Mouse (Mus musculus) E14TG2a.4 (cell line): ENCODE results near the gene Mcub.

Experiments
- H3K27me3 ChIP-seq: 2 replicates; pipeline ENCODE4 v1.6.1; 2014; ENCODE audit warnings: low read length, control low read depth; ENCODE audit not compliant: insufficient read depth
- H3K36me3 ChIP-seq: 2 replicates; pipeline ENCODE4 v1.6.1; 2014; ENCODE audit warnings: low read length, control low read depth; ENCODE audit not compliant: insufficient read depth
- H3K4me1 ChIP-seq: replicated peaks from 2 replicates; pipeline ENCODE4 v1.6.1; 2014; ENCODE audit warnings: low read depth, low read length, control low read depth
- H3K4me3 ChIP-seq: replicated peaks from 2 replicates; pipeline ENCODE4 v1.5.1; 2014; ENCODE audit warnings: mild to moderate bottlenecking, low read length
- H3K9me3 ChIP-seq: 2 replicates; pipeline ENCODE4 v1.6.1; 2014; ENCODE audit warnings: low read length, control low read depth
- CTCF ChIP-seq: conservative IDR thresholded peaks from 2 replicates; pipeline ENCODE4 v1.5.1; 2014; ENCODE audit warnings: low read length
- NANOG ChIP-seq: IDR thresholded peaks from 2 replicates; pipeline ENCODE4 v1.6.1; 2014; ENCODE audit warnings: borderline replicate concordance, low read length, mixed read lengths
- POU5F1 ChIP-seq: IDR thresholded peaks from 2 replicates; pipeline ENCODE4 v1.6.1; 2014; ENCODE audit warnings: low read length, borderline replicate concordance

The Mcub gene

DNA sequence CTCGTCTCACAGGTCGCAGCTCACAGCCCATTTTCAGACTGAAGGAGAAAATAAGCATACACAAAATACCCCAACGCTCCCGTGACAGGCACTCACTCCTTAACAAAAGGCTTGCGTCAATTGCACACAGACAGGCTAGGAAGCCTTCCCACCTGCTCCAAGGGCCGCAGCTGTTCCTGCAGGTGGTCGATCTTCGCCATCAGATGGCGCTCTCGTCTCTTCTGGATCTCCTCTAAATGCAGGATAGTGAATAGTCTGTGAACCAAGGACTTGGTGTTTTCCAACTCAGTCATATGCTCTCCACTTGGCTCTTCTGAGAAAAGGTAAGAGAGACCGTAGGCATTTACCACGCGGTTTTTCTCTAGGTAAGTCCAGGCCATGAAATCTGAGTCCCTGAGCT lies 51.6 kb downstream of the Mcub start:
- no peaks in the 10 kb centered on the region for H3K36me3 ChIP-seq
- no peaks in the 10 kb centered on the region for H3K9me3 ChIP-seq
- H3K4me3 ChIP-seq: no peak overlapping the region
- no peak for TF ChIP-seq NANOG
- TF ChIP-seq CTCF: peak; percentile 64
- no peak for TF ChIP-seq POU5F1
- 0 out of 2 replicates have a peak, but pooled peaks cover 4% of the 10 kb centered on the region for H3K4me1 ChIP-seq
- H3K27me3 ChIP-seq: peaks cover 8% of the 10 kb centered on the region

GRCm38 (mm10) chr3:129917424-129917823 lies 52.6 kb downstream of the Mcub start:
- Histone ChIP-seq H3K36me3 (no peaks in the 10 kb centered on the region), H3K4me3 (no peak overlapping the region), H3K9me3 (no peaks in the 10 kb centered on the region), H3K27me3 (peaks cover 8% of the 10 kb centered on the region), H3K4me1 (0 out of 2 replicates have a peak, but pooled peaks cover 4% of the 10 kb centered on the region)
- TF ChIP-seq CTCF: no peak
- TF ChIP-seq NANOG: no peak
- TF ChIP-seq POU5F1: no peak

GRCm38 (mm10) chr3:129913241-129913640 lies 56.8 kb downstream of the Mcub start:
- H3K36me3 ChIP-seq: no peaks in the 10 kb centered on the region
- 0 out of 2 replicates have a peak, but pooled peaks cover 4% of the 10 kb centered on the region for H3K4me1 ChIP-seq
- no peak overlapping the region for H3K4me3 ChIP-seq
- no peak for TF ChIP-seq CTCF
- no peak for TF ChIP-seq NANOG
- no peak for TF ChIP-seq POU5F1
- H3K27me3 ChIP-seq: peaks cover 8% of the 10 kb centered on the region
- H3K9me3 ChIP-seq: no peaks in the 10 kb centered on the region

GRCm38 (mm10) chr3:129912025-129912424 lies 58.0 kb downstream of the Mcub start:
- no peaks in the 10 kb centered on the region for H3K9me3 ChIP-seq
- H3K4me3 ChIP-seq: no peak overlapping the region
- TF ChIP-seq CTCF (no peak), NANOG (no peak), POU5F1 (no peak)
- H3K36me3 ChIP-seq: no peaks in the 10 kb centered on the region
- peaks cover 8% of the 10 kb centered on the region for H3K27me3 ChIP-seq
- 0 out of 2 replicates have a peak, but pooled peaks cover 4% of the 10 kb centered on the region for H3K4me1 ChIP-seq

GRCm38 (mm10) chr3:129904381-129905132 lies 65.4 kb downstream of the Mcub start:
- no peak for TF ChIP-seq CTCF
- TF ChIP-seq POU5F1: no peak
- TF ChIP-seq NANOG: no peak
- H3K36me3 ChIP-seq: no peaks in the 10 kb centered on the region; the same call in 1 of the 2 replicates
- no peak overlapping the region for H3K4me3 ChIP-seq
- H3K9me3 ChIP-seq: no peaks in the 10 kb centered on the region
- H3K27me3 ChIP-seq: peaks cover 4% of the 10 kb centered on the region; the same call in 1 of the 2 replicates
- peaks cover 21% of the 10 kb centered on the region for H3K4me1 ChIP-seq

GRCm38 (mm10) chr3:129903866-129904265 lies 66.1 kb downstream of the Mcub start:
- TF ChIP-seq CTCF (no peak), NANOG (no peak), POU5F1 (no peak)
- no peaks in the 10 kb centered on the region; the same call in 1 of the 2 replicates for H3K36me3 ChIP-seq
- H3K4me3 ChIP-seq: no peak overlapping the region
- H3K27me3 ChIP-seq: peaks cover 4% of the 10 kb centered on the region; the same call in 1 of the 2 replicates
- H3K9me3 ChIP-seq: no peaks in the 10 kb centered on the region
- peaks cover 25% of the 10 kb centered on the region for H3K4me1 ChIP-seq

DNA sequence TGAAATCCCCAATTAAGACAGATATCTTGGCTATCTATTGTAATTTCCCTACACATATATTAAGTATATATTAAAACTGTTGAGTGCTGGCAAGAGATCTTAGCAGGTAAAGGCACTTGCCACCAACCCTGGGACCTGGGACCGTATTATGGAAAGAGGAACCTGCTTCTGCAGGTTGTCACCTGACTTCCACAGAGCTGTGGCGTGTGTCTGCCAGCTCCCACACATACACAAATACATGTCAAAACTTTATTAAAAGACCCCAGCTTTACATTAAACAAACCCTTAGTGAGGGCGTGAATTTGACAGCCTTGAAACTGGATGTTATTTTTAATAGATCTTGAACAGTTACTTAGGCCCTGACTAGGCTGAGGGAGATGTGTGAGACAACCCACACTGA lies 66.6 kb downstream of the Mcub start:
- Histone ChIP-seq H3K9me3 (no peaks in the 10 kb centered on the region), H3K36me3 (no peaks in the 10 kb centered on the region; the same call in 1 of the 2 replicates), H3K27me3 (peaks cover 4% of the 10 kb centered on the region; the same call in 1 of the 2 replicates), H3K4me3 (no peak overlapping the region), H3K4me1 (peaks cover 30% of the 10 kb centered on the region)
- TF ChIP-seq POU5F1 (no peak), CTCF (no peak), NANOG (no peak)

DNA sequence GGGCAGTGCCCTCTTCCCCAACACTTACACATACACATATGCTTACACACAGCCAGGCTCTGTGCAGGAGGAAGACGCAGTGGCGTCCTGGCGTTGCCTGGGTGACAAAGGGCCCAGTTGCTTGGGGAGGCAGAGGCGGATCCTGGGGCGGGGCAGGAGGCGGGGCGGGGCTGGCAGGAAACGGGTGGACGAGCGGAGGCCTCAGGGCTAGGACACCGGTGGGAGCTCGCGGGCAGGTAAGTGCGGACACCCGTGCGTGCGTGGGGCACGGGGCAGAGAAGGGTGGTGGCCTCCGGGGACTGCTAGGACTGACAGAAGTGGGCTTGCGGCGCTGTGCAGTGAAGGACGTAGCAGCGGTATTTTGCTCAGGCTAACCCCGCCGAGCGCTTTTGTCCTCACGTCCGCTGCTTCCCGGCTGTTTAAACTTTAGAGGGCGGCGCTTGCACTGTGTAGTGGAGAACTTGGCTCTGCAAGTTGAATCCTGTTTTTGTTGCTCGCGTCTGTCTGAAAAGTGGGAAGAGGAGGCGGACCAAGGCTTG lies 68.7 kb downstream of the Mcub start, which contains the start of gene Casp6:
TSS of gene Casp6 (plus strand) at position 155 of the 539 bp plus-strand sequence.
- H3K36me3 ChIP-seq: no peaks in the 10 kb centered on the region; the same call in 1 of the 2 replicates
- H3K4me3 ChIP-seq: peak within 1 kb of the TSS; percentile 81
- no peak for TF ChIP-seq CTCF
- no peak for TF ChIP-seq POU5F1
- no peak for TF ChIP-seq NANOG
- H3K9me3 ChIP-seq: no peaks in the 10 kb centered on the region
- H3K27me3 ChIP-seq: peaks cover 4% of the 10 kb centered on the region; the same call in 1 of the 2 replicates
- peaks cover 41% of the 10 kb centered on the region for H3K4me1 ChIP-seq
